Mouse (Mus musculus): Measurements from ENCODE around the gene Frmpd3. TPM values are rescaled to one million over a fixed set of nuclear protein-coding genes. Genes with fewer than 3 reads are reported as not detected.
"Not testable (repeated sequence)": the region's sequence is repeated elsewhere in the genome, so short reads cannot be mapped to it uniquely, and the experiment has no call there.

Frmpd3 gene
- 10 to 100 TPM; 25.8 to 26.1 TPM for total RNA-seq (2021)

GRCm38 (mm10) chrX:140341656-140342392 is at the start of gene Frmpd3:
Gene Frmpd3 (plus strand): TSS chrX:140342263.
- intact Hi-C loops (cut with DNase I) = no loop called here
- peak in 1 of 2 experiments; percentile 7 for DNase-seq (ENCODE audit: low spot score in 2 of 2)

GRCm38 (mm10) chrX:140303731-140304130 is 38.3 kb upstream of the Frmpd3 start:
- DNase-seq (ENCODE audit: low spot score in 2 of 2) = no peak
- intact Hi-C loops (cut with DNase I) = no loop called here

GRCm38 (mm10) chrX:140305652-140306051 is 36.4 kb upstream of the Frmpd3 start:
- intact Hi-C loops (cut with DNase I) = no loop called here
- DNase-seq (ENCODE audit: low spot score in 2 of 2) = peak in 1 of 2 experiments; percentile 4

- no peak for DNase-seq (ENCODE audit: low spot score in 2 of 2)
- intact Hi-C loops (cut with DNase I) = no loop called here
Measured at GRCm38 (mm10) chrX:140317931-140318330, 24.1 kb upstream of the Frmpd3 start.

GRCm38 (mm10) chrX:140319131-140319530 is 22.9 kb upstream of the Frmpd3 start:
- DNase-seq (ENCODE audit: low spot score in 2 of 2) = no peak
- intact Hi-C loops (cut with DNase I) = no loop called here

GRCm38 (mm10) chrX:140320671-140321070 is 21.4 kb upstream of the Frmpd3 start:
- intact Hi-C loops (cut with DNase I); DNase-seq (ENCODE audit: low spot score in 2 of 2): not testable (repeated sequence)

- intact Hi-C loops (cut with DNase I) = no loop called here
- DNase-seq (ENCODE audit: low spot score in 2 of 2) = no peak
Measured at GRCm38 (mm10) chrX:140342393-140343163, 515 bp downstream of the Frmpd3 start.

- intact Hi-C loops (cut with DNase I) = no loop called here
- DNase-seq (ENCODE audit: low spot score in 2 of 2) = no peak
Measured at GRCm38 (mm10) chrX:140375628-140376027, 33.6 kb downstream of the Frmpd3 start.

GRCm38 (mm10) chrX:140399986-140400385 is 57.9 kb downstream of the Frmpd3 start:
- peak in 1 of 2 experiments; percentile 79 for DNase-seq (ENCODE audit: low spot score in 2 of 2)
- intact Hi-C loops (cut with DNase I) = loop anchor here (5.0 to 10.0 kb wide), 2 partner anchors 123 to 465 kb away; no protein-coding TSS in a partner anchor

GRCm38 (mm10) chrX:140402904-140403303 is 60.8 kb downstream of the Frmpd3 start:
- DNase-seq (ENCODE audit: low spot score in 2 of 2) = no peak
- intact Hi-C loops (cut with DNase I) = loop anchor here (5.0 to 10.0 kb wide), 2 partner anchors 126 to 468 kb away; no protein-coding TSS in a partner anchor

GRCm38 (mm10) chrX:140406079-140406478 is 64.0 kb downstream of the Frmpd3 start:
- intact Hi-C loops (cut with DNase I) = loop anchor here (10.0 kb wide), 1 partner anchor 471 kb away; no protein-coding TSS in a partner anchor
- DNase-seq (ENCODE audit: low spot score in 2 of 2) = no peak

- DNase-seq (ENCODE audit: low spot score in 2 of 2) = no peak
Measured at GRCm38 (mm10) chrX:140406501-140406900, 64.4 kb downstream of the Frmpd3 start.

GRCm38 (mm10) chrX:140407593-140407992 is 65.5 kb downstream of the Frmpd3 start:
- DNase-seq (ENCODE audit: low spot score in 2 of 2) = no peak
- intact Hi-C loops (cut with DNase I) = loop anchor here (10.0 kb wide), 1 partner anchor 473 kb away; no protein-coding TSS in a partner anchor

More at GRCm38 (mm10) chrX:140406501-140406900, 64.4 kb downstream of the Frmpd3 start:
- intact Hi-C loops (cut with DNase I) = loop anchor here (10.0 kb wide), 1 partner anchor 472 kb away; no protein-coding TSS in a partner anchor

- intact Hi-C loops (cut with DNase I) = no loop called here
- peak in 1 of 2 experiments; percentile 82 for DNase-seq (ENCODE audit: low spot score in 2 of 2)
Measured at GRCm38 (mm10) chrX:140418467-140418866, 76.4 kb downstream of the Frmpd3 start.

- intact Hi-C loops (cut with DNase I) = no loop called here
- no peak for DNase-seq (ENCODE audit: low spot score in 2 of 2)
Measured at GRCm38 (mm10) chrX:140427124-140427523, 85.1 kb downstream of the Frmpd3 start.

GRCm38 (mm10) chrX:140428252-140428651 is 86.2 kb downstream of the Frmpd3 start:
- DNase-seq (ENCODE audit: low spot score in 2 of 2) = no peak
- intact Hi-C loops (cut with DNase I) = no loop called here

- no peak for DNase-seq (ENCODE audit: low spot score in 2 of 2)
- intact Hi-C loops (cut with DNase I) = no loop called here
Measured at GRCm38 (mm10) chrX:140429985-140430384, 87.9 kb downstream of the Frmpd3 start.

GRCm38 (mm10) chrX:140430506-140430905 is 88.4 kb downstream of the Frmpd3 start:
- DNase-seq (ENCODE audit: low spot score in 2 of 2) = peak in 1 of 2 experiments; percentile 40
- intact Hi-C loops (cut with DNase I) = no loop called here

- intact Hi-C loops (cut with DNase I) = no loop called here
- DNase-seq (ENCODE audit: low spot score in 2 of 2) = no peak
Measured at GRCm38 (mm10) chrX:140431981-140432380, 89.9 kb downstream of the Frmpd3 start.

GRCm38 (mm10) chrX:140432786-140433185 is 90.7 kb downstream of the Frmpd3 start:
- no peak for DNase-seq (ENCODE audit: low spot score in 2 of 2)
- intact Hi-C loops (cut with DNase I) = no loop called here

All from left cerebral cortex, postnatal 25 days (tissue).